Mouse (Mus musculus) MEL (cell line): ENCODE measurements around the gene Krt84.

Experiments
- CTCF ChIP-seq, 3 experiments: IDR thresholded peaks in 2 of 3; conservative IDR thresholded peaks in 1 of 3; 2 replicates each; pipeline ENCODE4 v1.5.1; 2011 to 2012; ENCODE audit warnings: low read length in 3 of 3, low read depth in 2 of 3, mild to moderate bottlenecking in 2 of 3, improper control_type of control experiment in 1 of 3, inconsistent platforms in 1 of 3, mixed read lengths in 1 of 3, moderate library complexity in 1 of 3; ENCODE audit not compliant: control insufficient read depth in 1 of 3, insufficient read depth in 1 of 3, poor library complexity in 1 of 3, severe bottlenecking in 1 of 3
- E2F4 ChIP-seq: IDR thresholded peaks from 2 replicates; pipeline ENCODE4 v1.6.1; 2011; ENCODE audit warnings: low read depth, low read length, improper control_type of control experiment, borderline replicate concordance
- EP300 ChIP-seq, 2 experiments: IDR thresholded peaks; 2 replicates each; pipeline ENCODE4 v1.6.1; 2011; ENCODE audit warnings: improper control_type of control experiment in 2 of 2, low read length in 2 of 2, low read depth in 1 of 2, mild to moderate bottlenecking in 1 of 2
- ETS1 ChIP-seq: IDR thresholded peaks from 2 replicates; pipeline ENCODE4 v1.6.1; 2012; ENCODE audit warnings: low read depth, mild to moderate bottlenecking, inconsistent platforms, low read length, improper control_type of control experiment, moderate library complexity
- ZC3H11A ChIP-seq: IDR thresholded peaks from 2 replicates; pipeline ENCODE4 v1.6.1; 2012; ENCODE audit warnings: low read depth, mild to moderate bottlenecking, inconsistent platforms, low read length, improper control_type of control experiment

DNA sequence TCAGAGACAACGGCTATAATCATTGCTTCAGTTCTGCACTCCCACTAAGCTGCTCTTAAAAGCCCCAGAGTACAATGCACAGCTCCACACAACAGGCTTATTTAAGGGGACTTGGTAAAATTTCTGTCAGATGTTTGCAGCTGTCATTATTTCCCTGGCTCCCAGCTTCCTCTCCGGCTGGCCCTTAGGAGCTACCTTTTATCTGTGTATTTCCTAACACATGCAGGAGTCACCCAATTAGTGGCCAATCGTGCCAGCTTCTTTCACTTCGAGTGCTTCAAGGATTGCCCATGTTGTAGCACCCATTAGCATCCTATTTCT lies 5.9 kb upstream of the Krt84 start:
- TF ChIP-seq ETS1 (no peak), ZC3H11A (no peak), EP300 (IDR thresholded peaks at IDR 0.05; ENCODE audit: low read depth in 1 of 2, low read length in 2 of 2) (no peak), E2F4 (no peak), CTCF (IDR thresholded peaks at IDR 0.05 in 2 of 3, conservative IDR thresholded peaks at IDR 0.05 in 1 of 3; ENCODE audit: control insufficient read depth in 1 of 3, insufficient read depth in 1 of 3, low read depth in 2 of 3, low read length in 3 of 3, poor library complexity in 1 of 3, severe bottlenecking in 1 of 3) (no peak)
